Mouse (Mus musculus): ENCODE measurements around the gene Ppp1r10. TPM values are rescaled to one million over a fixed set of nuclear protein-coding genes. Genes with fewer than 3 reads are reported as not detected.

The Ppp1r10 gene
- polyA plus RNA-seq, 1 experiment: 24.3 TPM

DNA sequence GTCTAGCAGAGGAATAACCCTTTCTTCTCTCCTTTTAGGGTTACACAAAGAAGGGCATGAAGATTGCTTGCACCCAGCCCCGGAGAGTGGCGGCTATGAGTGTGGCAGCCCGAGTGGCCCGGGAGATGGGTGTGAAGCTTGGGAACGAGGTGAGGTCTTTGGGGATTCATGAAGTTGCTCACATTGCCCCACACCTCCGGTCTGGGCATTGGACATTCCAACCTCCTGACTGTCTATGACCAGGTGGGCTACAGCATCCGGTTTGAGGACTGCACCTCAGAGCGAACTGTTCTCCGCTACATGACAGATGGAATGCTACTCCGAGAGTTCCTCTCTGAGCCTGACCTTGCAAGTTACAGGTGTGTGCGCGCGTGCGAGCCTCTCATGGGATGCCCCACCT lies 32.5 kb upstream of the Ppp1r10 start:
- Histone ChIP-seq H3K4me1 (ENCODE audit: control insufficient read depth, insufficient read depth, low read length) (peaks cover 10% of the 10 kb centered on the region; the same call in 1 of the 2 replicates), H3K27ac (ENCODE audit: insufficient read depth, low read depth, low read length) (no peak overlapping the region), H3K36me3 (ENCODE audit: control insufficient read depth, insufficient read depth, low read length) (no peaks in the 10 kb centered on the region; the same call in none of the 2 replicates), H3K4me3 (ENCODE audit: insufficient read depth, low read depth, low read length) (no peak overlapping the region), H3K27me3 (replicated peaks; ENCODE audit: control insufficient read depth, insufficient read depth, low read length) (no peaks in the 10 kb centered on the region)
- WGBS: 96% methylated on average over 14 of the region's 14 CpGs
- no peak for TF ChIP-seq CTCF (conservative IDR thresholded peaks at IDR 0.05; ENCODE audit: insufficient read depth, insufficient read length, low read depth, low read length)
- no peak for TF ChIP-seq POLR2A (IDR thresholded peaks at IDR 0.05; ENCODE audit: low read depth, low read length)
- DNase-seq: no peak

DNA sequence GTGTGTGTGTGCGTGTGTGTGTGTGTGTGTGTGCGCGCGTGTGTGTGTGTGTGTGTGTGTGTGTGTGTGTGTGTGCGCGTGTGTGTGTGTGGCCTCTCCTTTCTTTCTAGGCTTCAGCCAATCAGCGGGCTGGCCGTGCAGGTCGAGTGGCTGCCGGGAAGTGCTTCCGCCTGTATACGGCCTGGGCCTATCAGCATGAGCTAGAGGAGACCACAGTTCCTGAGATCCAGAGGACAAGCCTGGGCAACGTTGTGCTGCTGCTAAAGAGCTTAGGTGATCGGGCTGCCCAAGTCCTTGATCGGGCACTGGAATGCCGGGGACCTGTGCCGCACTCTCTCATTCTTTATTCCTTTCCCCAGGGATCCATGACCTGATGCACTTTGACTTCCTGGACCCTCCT lies 28.5 kb upstream of the Ppp1r10 start:
- TF ChIP-seq CTCF (conservative IDR thresholded peaks at IDR 0.05; ENCODE audit: insufficient read depth, insufficient read length, low read depth, low read length) (no peak), POLR2A (IDR thresholded peaks at IDR 0.05; ENCODE audit: low read depth, low read length) (no peak)
- Histone ChIP-seq H3K36me3 (ENCODE audit: control insufficient read depth, insufficient read depth, low read length) (peaks cover 2% of the 10 kb centered on the region), H3K4me1 (ENCODE audit: control insufficient read depth, insufficient read depth, low read length) (no peaks in the 10 kb centered on the region)

GRCm38 (mm10) chr17:35896781-35897643 lies 19.2 kb upstream of the Ppp1r10 start, which contains the start of gene 2310061I04Rik:
Gene 2310061I04Rik (minus strand): TSS chr17:35897431.
- WGBS: under 1% methylated on average over 83 of the region's 86 CpGs
- H3K4me3 ChIP-seq (ENCODE audit: insufficient read depth, low read depth, low read length): peak within 1 kb of the TSS; percentile 76
- H3K36me3 ChIP-seq (ENCODE audit: control insufficient read depth, insufficient read depth, low read length): no peaks in the 10 kb centered on the region; the same call in 1 of the 2 replicates
- H3K4me1 ChIP-seq (ENCODE audit: control insufficient read depth, insufficient read depth, low read length): peaks cover 7% of the 10 kb centered on the region; the same call in 1 of the 2 replicates
- H3K27ac ChIP-seq (ENCODE audit: insufficient read depth, low read depth, low read length): peak within 1 kb of the TSS; percentile 90
- TF ChIP-seq POLR2A (IDR thresholded peaks at IDR 0.05; ENCODE audit: low read depth, low read length) (no peak), CTCF (conservative IDR thresholded peaks at IDR 0.05; ENCODE audit: insufficient read depth, insufficient read length, low read depth, low read length) (no peak)
- peak; percentile 95 for DNase-seq
- no peaks in the 10 kb centered on the region for H3K27me3 ChIP-seq (replicated peaks; ENCODE audit: control insufficient read depth, insufficient read depth, low read length)

More for the DNA sequence above, 28.5 kb upstream of the Ppp1r10 start:
- 87% methylated on average over 15 of the region's 17 CpGs for WGBS
- H3K27me3 ChIP-seq (replicated peaks; ENCODE audit: control insufficient read depth, insufficient read depth, low read length): no peaks in the 10 kb centered on the region
- DNase-seq: no peak
- no peak overlapping the region for H3K4me3 ChIP-seq (ENCODE audit: insufficient read depth, low read depth, low read length)
- no peak overlapping the region for H3K27ac ChIP-seq (ENCODE audit: insufficient read depth, low read depth, low read length)

DNA sequence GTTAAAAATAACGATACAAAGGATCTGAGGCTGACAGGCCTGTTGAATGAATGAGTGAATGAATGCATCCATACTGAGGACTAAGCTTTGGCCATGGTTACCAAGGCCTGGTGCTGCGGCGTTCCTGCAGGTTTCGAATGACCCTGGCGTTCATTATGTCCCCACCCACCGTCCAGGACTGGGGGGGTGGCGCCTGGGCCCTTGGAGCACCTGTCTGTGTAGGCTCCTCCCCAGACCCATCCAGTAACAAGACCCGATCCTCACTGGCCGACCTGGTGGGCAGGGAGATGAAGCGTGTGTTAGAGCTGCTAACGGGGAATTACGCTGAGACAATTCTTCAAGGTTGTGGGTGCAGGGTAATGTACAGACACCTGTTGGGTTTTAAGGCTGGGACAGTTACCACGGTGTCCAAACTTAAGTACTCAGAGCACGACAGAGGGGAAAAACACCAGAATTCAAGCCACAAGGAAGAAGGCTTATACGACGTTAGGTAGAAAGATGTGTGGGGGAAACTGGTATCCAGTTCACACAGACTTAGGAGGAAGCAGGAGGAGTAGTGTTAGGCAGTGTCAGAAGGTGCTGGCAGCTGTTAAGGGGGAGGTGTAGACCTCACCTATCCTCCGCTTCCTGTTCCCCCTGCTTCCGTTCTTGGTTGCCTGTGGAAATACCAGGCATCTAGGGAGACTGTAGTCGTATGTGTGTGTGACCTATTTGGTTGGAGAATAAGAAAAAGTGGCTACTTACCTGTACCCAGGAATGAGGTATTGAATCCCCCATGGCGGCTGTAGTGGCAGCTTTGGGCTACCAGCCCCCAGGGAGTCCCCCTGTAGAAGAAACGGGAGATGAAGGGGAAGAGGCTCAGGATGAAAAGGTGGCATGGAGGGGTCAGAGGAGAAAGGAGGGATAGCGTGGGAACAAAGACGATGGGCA lies 18.3 kb upstream of the Ppp1r10 start:
- H3K27ac ChIP-seq (ENCODE audit: insufficient read depth, low read depth, low read length): no peak overlapping the region

DNA sequence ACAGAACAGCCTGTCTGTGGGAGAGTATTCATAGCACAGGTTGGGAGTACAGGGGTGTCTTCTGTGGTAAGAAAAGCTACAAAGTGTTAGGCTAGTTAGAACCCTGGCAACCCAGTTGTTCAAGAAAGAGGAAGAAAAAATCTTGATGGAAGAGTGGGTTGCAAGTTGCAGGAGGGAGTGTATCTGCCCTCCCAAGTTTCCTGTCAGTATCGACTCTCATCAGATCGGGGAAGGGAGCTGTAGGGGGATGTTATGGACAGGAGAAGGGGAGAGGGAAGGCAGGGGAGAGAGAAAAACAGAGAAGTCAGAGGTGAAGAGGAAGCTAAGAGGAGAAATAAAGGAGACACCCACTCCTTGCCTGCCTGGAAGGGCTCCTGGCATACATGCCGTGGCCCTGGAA lies 15.6 kb upstream of the Ppp1r10 start:
- Histone ChIP-seq H3K27ac (ENCODE audit: insufficient read depth, low read depth, low read length) (no peak overlapping the region), H3K4me3 (ENCODE audit: insufficient read depth, low read depth, low read length) (no peak overlapping the region), H3K36me3 (ENCODE audit: control insufficient read depth, insufficient read depth, low read length) (no peaks in the 10 kb centered on the region), H3K4me1 (ENCODE audit: control insufficient read depth, insufficient read depth, low read length) (peaks cover 18% of the 10 kb centered on the region; the same call in 1 of the 2 replicates), H3K27me3 (replicated peaks; ENCODE audit: control insufficient read depth, insufficient read depth, low read length) (no peaks in the 10 kb centered on the region)
- WGBS: 76% methylated on average over 3 of the region's 3 CpGs
- DNase-seq: no peak
- TF ChIP-seq CTCF (conservative IDR thresholded peaks at IDR 0.05; ENCODE audit: insufficient read depth, insufficient read length, low read depth, low read length) (no peak), POLR2A (IDR thresholded peaks at IDR 0.05; ENCODE audit: low read depth, low read length) (no peak)

More for the DNA sequence above, 18.3 kb upstream of the Ppp1r10 start:
- 31% methylated on average over 23 of the region's 23 CpGs for WGBS
- no peaks in the 10 kb centered on the region; the same call in 1 of the 2 replicates for H3K36me3 ChIP-seq (ENCODE audit: control insufficient read depth, insufficient read depth, low read length)
- no peaks in the 10 kb centered on the region for H3K27me3 ChIP-seq (replicated peaks; ENCODE audit: control insufficient read depth, insufficient read depth, low read length)
- H3K4me1 ChIP-seq (ENCODE audit: control insufficient read depth, insufficient read depth, low read length): peaks cover 9% of the 10 kb centered on the region; the same call in 1 of the 2 replicates
- no peak for TF ChIP-seq CTCF (conservative IDR thresholded peaks at IDR 0.05; ENCODE audit: insufficient read depth, insufficient read length, low read depth, low read length)
- TF ChIP-seq POLR2A (IDR thresholded peaks at IDR 0.05; ENCODE audit: low read depth, low read length): no peak
- 0 out of 2 replicates have a peak overlapping the region, but pooled peaks have one; percentile 16 for H3K4me3 ChIP-seq (ENCODE audit: insufficient read depth, low read depth, low read length)
- no peak for DNase-seq

GRCm38 (mm10) chr17:35903343-35903991 lies 12.8 kb upstream of the Ppp1r10 start:
- H3K36me3 ChIP-seq (ENCODE audit: control insufficient read depth, insufficient read depth, low read length): no peaks in the 10 kb centered on the region
- H3K27ac ChIP-seq (ENCODE audit: insufficient read depth, low read depth, low read length): peak overlapping the region; percentile 6; the same call in 1 of the 2 replicates
- TF ChIP-seq POLR2A (IDR thresholded peaks at IDR 0.05; ENCODE audit: low read depth, low read length) (no peak), CTCF (conservative IDR thresholded peaks at IDR 0.05; ENCODE audit: insufficient read depth, insufficient read length, low read depth, low read length) (no peak)
- H3K4me3 ChIP-seq (ENCODE audit: insufficient read depth, low read depth, low read length): no peak overlapping the region
- WGBS: 50% methylated on average over 9 of the region's 9 CpGs
- H3K27me3 ChIP-seq (replicated peaks; ENCODE audit: control insufficient read depth, insufficient read depth, low read length): no peaks in the 10 kb centered on the region
- peaks cover 11% of the 10 kb centered on the region; the same call in 1 of the 2 replicates for H3K4me1 ChIP-seq (ENCODE audit: control insufficient read depth, insufficient read depth, low read length)
- DNase-seq: peak; percentile 80

Data from kidney, adult 2 months (tissue).